8 mouse cellular contexts compared by ENCODE assay signal in the genomic region with DNA sequence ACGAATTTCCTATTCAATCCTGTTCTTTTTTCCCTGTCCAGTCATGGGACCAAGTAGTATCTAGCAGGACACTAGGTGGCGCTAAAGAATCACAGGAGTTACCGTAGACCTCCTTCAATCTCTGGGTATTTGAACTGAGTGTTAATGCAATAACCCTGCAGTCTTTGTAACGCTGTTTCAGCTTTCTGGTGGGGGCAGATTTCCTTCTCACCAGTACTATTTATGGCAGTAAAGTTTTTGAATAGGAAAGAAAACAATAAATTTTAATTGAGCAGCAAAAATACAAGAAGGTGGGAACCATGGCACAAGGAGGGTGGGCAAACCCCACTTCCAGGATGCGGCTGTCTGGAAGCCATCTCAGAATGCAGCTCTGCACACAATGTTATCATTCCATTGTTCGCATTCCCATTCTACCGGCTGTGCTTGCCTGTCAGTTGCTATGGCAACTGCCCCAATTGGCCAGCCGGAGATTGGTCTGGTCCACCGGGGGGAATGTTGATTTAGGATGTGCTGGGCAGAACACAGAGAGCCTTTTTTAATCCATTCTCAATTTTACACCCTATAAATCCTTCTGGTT.
DNase-seq lines count a peak whose midpoint lies in the region; ATAC-seq and TF ChIP-seq lines count a peak whose summit lies in the region.

No protein-coding gene starts in this region.

- H3K9me3 ChIP-seq in forebrain, embryonic 16.5 days (ENCODE audit: control insufficient read depth, low read length): no peaks in the 10 kb centered on the region
- no peaks in the 10 kb centered on the region for H3K9me3 ChIP-seq in hindbrain, embryonic 11.5 days (ENCODE audit: control insufficient read depth, low read length)
- no peaks in the 10 kb centered on the region for H3K9me3 ChIP-seq in lung, postnatal 0 days (ENCODE audit: low read length)

- whole genome bisulfite sequencing in cerebellum, adult 2 months: 19% methylated on average over 9 of the region's 9 CpGs
- WGBS in forebrain, embryonic 16.5 days: 4% methylated on average over 9 of the region's 9 CpGs
- 9% methylated on average over 9 of the region's 9 CpGs for WGBS in hindbrain, embryonic 11.5 days
- WGBS in lung, postnatal 0 days: 8% methylated on average over 9 of the region's 9 CpGs

- H3K27me3 ChIP-seq in cerebellum, adult 2 months (ENCODE audit: control insufficient read depth, insufficient read depth, low read length): no peaks in the 10 kb centered on the region
- no peaks in the 10 kb centered on the region for H3K27me3 ChIP-seq in forebrain, embryonic 16.5 days (replicated peaks; ENCODE audit: control insufficient read depth, insufficient read depth, low read length)
- no peaks in the 10 kb centered on the region for H3K27me3 ChIP-seq in hindbrain, embryonic 11.5 days (ENCODE audit: control insufficient read depth, insufficient read depth, low read length)
- no peaks in the 10 kb centered on the region for H3K27me3 ChIP-seq in lung, postnatal 0 days (replicated peaks; ENCODE audit: insufficient read depth, low read length)

- TF ChIP-seq CTCF in cerebellum, adult 2 months (IDR thresholded peaks at IDR 0.05; ENCODE audit: borderline replicate concordance, insufficient read depth, low read depth, low read length): peak; percentile 70; the same call in 1 of the 2 replicates
- peak; percentile 97 for TF ChIP-seq CTCF in lung, postnatal 0 days (IDR thresholded peaks at IDR 0.05)

- peak overlapping the region; percentile 50 for H3K9ac ChIP-seq in forebrain, embryonic 16.5 days (replicated peaks; ENCODE audit: low read depth, low read length)
- H3K9ac ChIP-seq in hindbrain, embryonic 11.5 days (ENCODE audit: low read depth, low read length): no peak overlapping the region
- H3K9ac ChIP-seq in lung, postnatal 0 days (replicated peaks; ENCODE audit: low read depth): no peak overlapping the region

- H3K27ac ChIP-seq in cerebellum, adult 2 months (ENCODE audit: insufficient read depth, low read length): no peak overlapping the region
- peak overlapping the region; percentile 70 for H3K27ac ChIP-seq in forebrain, embryonic 16.5 days (ENCODE audit: low read length)
- peak overlapping the region; percentile 56 for H3K27ac ChIP-seq in hindbrain, embryonic 11.5 days (ENCODE audit: low read depth, low read length)
- H3K27ac ChIP-seq in lung, postnatal 0 days (ENCODE audit: low read length): no peak overlapping the region

- TF ChIP-seq POLR2A in cerebellum, adult 2 months (IDR thresholded peaks at IDR 0.05; ENCODE audit: borderline replicate concordance, insufficient read depth, low read length): no peak

- no peaks in the 10 kb centered on the region for H3K36me3 ChIP-seq in forebrain, embryonic 16.5 days (ENCODE audit: control insufficient read depth, insufficient read depth)
- H3K36me3 ChIP-seq in hindbrain, embryonic 11.5 days (ENCODE audit: control insufficient read depth, insufficient read depth, low read length): no peaks in the 10 kb centered on the region
- H3K36me3 ChIP-seq in lung, postnatal 0 days (ENCODE audit: insufficient read depth, low read length): no peaks in the 10 kb centered on the region

- no peak; the same call in 1 of the 2 replicates for TF ChIP-seq EP300 in lung, postnatal 0 days (IDR thresholded peaks at IDR 0.05)

- H3K4me3 ChIP-seq in cerebellum, adult 2 months (replicated peaks; ENCODE audit: insufficient read depth, low read depth, low read length): no peak overlapping the region
- H3K4me3 ChIP-seq in forebrain, embryonic 16.5 days (replicated peaks; ENCODE audit: low read length): 0 out of 2 replicates have a peak overlapping the region, but pooled peaks have one; percentile 9
- no peak overlapping the region for H3K4me3 ChIP-seq in hindbrain, embryonic 11.5 days (ENCODE audit: low read depth, low read length)
- no peak overlapping the region for H3K4me3 ChIP-seq in lung, postnatal 0 days (ENCODE audit: low read depth, low read length)

- peak; percentile 73 for DNase-seq in gastrocnemius, adult 18-20 months (ENCODE audit: low spot score)
- DNase-seq in gastrocnemius, postnatal 25 days: no peak
- peak; percentile 69 to 76 for DNase-seq in cerebellum, adult 2 months
- peak; percentile 92 for DNase-seq in hindbrain, embryonic 11.5 days (ENCODE audit: low spot score)
- peak; percentile 54 to 71 for DNase-seq in layer of hippocampus, adult 8-10 months (ENCODE audit: low spot score in 2 of 2)
- peak; percentile 94 for DNase-seq in lung, postnatal 0 days (ENCODE audit: low spot score)
- DNase-seq in right cerebral cortex, adult 18-20 months: peak; percentile 73

- H3K4me2 ChIP-seq in forebrain, embryonic 16.5 days (ENCODE audit: low read length): peak overlapping the region; percentile 44
- H3K4me2 ChIP-seq in hindbrain, embryonic 11.5 days (replicated peaks; ENCODE audit: low read depth, low read length): peak overlapping the region; percentile 23
- H3K4me2 ChIP-seq in lung, postnatal 0 days (replicated peaks; ENCODE audit: low read depth, low read length): no peak overlapping the region

- peak; percentile 97 for ATAC-seq in forebrain, embryonic 16.5 days
- peak; percentile 97 for ATAC-seq in hindbrain, embryonic 11.5 days (ENCODE audit: low FRiP score)
- peak; percentile 86 for ATAC-seq in lung, postnatal 0 days

- peaks cover 20% of the 10 kb centered on the region for H3K4me1 ChIP-seq in cerebellum, adult 2 months (ENCODE audit: control insufficient read depth, insufficient read depth, low read length)
- H3K4me1 ChIP-seq in forebrain, embryonic 16.5 days (replicated peaks; ENCODE audit: control insufficient read depth, insufficient read depth, low read length): peaks cover 18% of the 10 kb centered on the region
- no peaks in the 10 kb centered on the region for H3K4me1 ChIP-seq in hindbrain, embryonic 11.5 days (replicated peaks; ENCODE audit: control insufficient read depth, insufficient read depth, low read length)
- no peaks in the 10 kb centered on the region for H3K4me1 ChIP-seq in lung, postnatal 0 days (ENCODE audit: insufficient read depth, low read depth, low read length)

Comparison
In these comparisons a context has a peak if more than half of its experiments do, and no peak if none do; other contexts are left out.
1. H3K27ac ChIP-seq: peak in forebrain, embryonic 16.5 days (single experiment) and hindbrain, embryonic 11.5 days (single experiment); none in cerebellum, adult 2 months (single experiment) and lung, postnatal 0 days (single experiment).
2. Peak in every context shown above with its lines, with median percentiles within 50 percentile points of each other: ATAC-seq.